Comparison of ENCODE assay signal across 10 mouse cellular contexts in the genomic region with DNA sequence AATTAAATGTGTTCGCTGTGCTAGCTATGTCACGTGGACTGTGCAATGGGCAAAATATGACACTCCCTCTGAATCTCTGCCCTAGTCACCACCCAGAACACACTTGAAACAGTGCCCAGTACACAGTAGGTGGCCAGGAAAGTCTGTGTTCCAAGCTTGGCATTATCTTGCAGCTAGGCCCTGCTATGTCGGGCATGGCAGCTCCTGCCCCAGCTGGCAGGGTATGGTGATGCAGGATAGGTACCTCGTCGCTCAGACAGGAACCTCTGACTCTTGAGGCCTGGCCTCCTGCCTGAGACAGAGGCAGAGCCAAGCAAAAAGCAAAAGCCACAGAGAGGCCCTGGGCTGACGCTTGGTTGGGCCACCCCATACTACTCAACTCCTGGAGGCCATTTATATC. TPM values are rescaled to one million over a fixed set of nuclear protein-coding genes. Genes with fewer than 3 reads are reported as not detected.
DNase-seq lines count a peak whose midpoint lies in the region; ATAC-seq and TF ChIP-seq lines count a peak whose summit lies in the region.
"Had no signal": no experiment of that assay in that cellular context is flagged by ENCODE, and none has a peak within 500 bp of the region (broad histone marks: within the 10 kb centered on the region; RNA-seq: fewer than 3 reads in every experiment).

No protein-coding gene starts in this region.

- ATAC-seq in intestine, postnatal 0 days: no peak
- no peak for ATAC-seq in intestine, embryonic 16.5 days
- ATAC-seq in erythroblast, adult 5-6 weeks (replicated peaks; ENCODE audit: low FRiP score, poor library complexity, severe bottlenecking): no peak

- peaks cover 8% of the 10 kb centered on the region; the same call in 1 of the 2 replicates for H3K27me3 ChIP-seq in intestine, postnatal 0 days (replicated peaks; ENCODE audit: control insufficient read depth, insufficient read depth, low read length)
- peaks cover 15% of the 10 kb centered on the region for H3K27me3 ChIP-seq in intestine, embryonic 16.5 days (replicated peaks; ENCODE audit: control insufficient read depth, insufficient read depth, low read length)

- H3K4me3 ChIP-seq in intestine, postnatal 0 days (ENCODE audit: low read depth, low read length): no peak overlapping the region
- H3K4me3 ChIP-seq in intestine, embryonic 16.5 days (ENCODE audit: low read length): no peak overlapping the region
- H3K4me3 ChIP-seq in left cerebral cortex, adult 2 months: no peak overlapping the region

- TF ChIP-seq CTCF in intestine, postnatal 0 days (IDR thresholded peaks at IDR 0.05; ENCODE audit: low read depth): peak; percentile 18; the same call in 1 of the 2 replicates
- TF ChIP-seq CTCF in left cerebral cortex, adult 2 months (IDR thresholded peaks at IDR 0.05): no peak; the same call in 1 of the 2 replicates

- intact Hi-C loops in left cerebral cortex, adult 2 months (cut with DNase I): no loop called here

- WGBS in intestine, postnatal 0 days: 76% methylated on average over 6 of the region's 6 CpGs
- WGBS in intestine, embryonic 16.5 days: 73% methylated on average over 6 of the region's 6 CpGs

- no peaks in the 10 kb centered on the region for H3K9me3 ChIP-seq in intestine, postnatal 0 days (ENCODE audit: control insufficient read depth)
- H3K9me3 ChIP-seq in intestine, embryonic 16.5 days (ENCODE audit: control insufficient read depth, low read length): no peaks in the 10 kb centered on the region

- peak; percentile 35 for DNase-seq in NIH3T3 (ENCODE audit: low read depth)
- DNase-seq in cerebellum, adult 9-10 months: peak; percentile 94
- DNase-seq in heart, adult 9 months (ENCODE audit: low spot score in 2 of 2): peak; percentile 84
- DNase-seq in urinary bladder, adult 18-20 months (ENCODE audit: low spot score in 2 of 2): no peak
- DNase-seq in left cerebral cortex, adult 2 months (ENCODE audit: extremely low spot score in 1 of 2, low spot score in 2 of 2): no peak
- DNase-seq: retina, postnatal 1 day; thymus, postnatal 25 days had no signal

- H3K9ac ChIP-seq in intestine, postnatal 0 days (ENCODE audit: low read depth, low read length): no peak overlapping the region
- no peak overlapping the region for H3K9ac ChIP-seq in intestine, embryonic 16.5 days (ENCODE audit: low read depth, low read length)

- no peak overlapping the region for H3K4me2 ChIP-seq in intestine, postnatal 0 days (replicated peaks; ENCODE audit: low read depth)
- H3K4me2 ChIP-seq in intestine, embryonic 16.5 days (ENCODE audit: low read depth, low read length): no peak overlapping the region

- no peak overlapping the region for H3K27ac ChIP-seq in intestine, postnatal 0 days (ENCODE audit: low read depth, low read length)
- H3K27ac ChIP-seq in intestine, embryonic 16.5 days (ENCODE audit: low read length): no peak overlapping the region
- H3K27ac ChIP-seq in left cerebral cortex, adult 2 months: no peak overlapping the region

- no peaks in the 10 kb centered on the region for H3K36me3 ChIP-seq in intestine, postnatal 0 days (ENCODE audit: control insufficient read depth, insufficient read depth)
- H3K36me3 ChIP-seq in intestine, embryonic 16.5 days (ENCODE audit: control insufficient read depth, insufficient read depth, low read length): no peaks in the 10 kb centered on the region

- peaks cover 4% of the 10 kb centered on the region; the same call in 1 of the 2 replicates for H3K4me1 ChIP-seq in intestine, postnatal 0 days (replicated peaks; ENCODE audit: control insufficient read depth, insufficient read depth, low read length)
- peaks cover 18% of the 10 kb centered on the region for H3K4me1 ChIP-seq in intestine, embryonic 16.5 days (ENCODE audit: control insufficient read depth, insufficient read depth, low read length)

RNA-seq across cellular contexts. Expression of a gene that starts 57.9 kb away (rescaled TPM):
- 6.1 and 6.9 TPM in 2 replicates for polyA plus RNA-seq in intestine, postnatal 0 days (2015; fragmentation: Nextera tagmentation; extraction: Ambion mirVana)
- polyA plus RNA-seq in intestine, embryonic 16.5 days (2015; fragmentation: Nextera tagmentation; extraction: Ambion mirVana): 6.6 and 6.8 TPM in 2 replicates
- 5.6 and 6.9 TPM in 2 replicates for total RNA-seq in erythroblast, adult 5-6 weeks (2015; ENCODE audit: low replicate concordance)
- 6.3 and 9.5 TPM in 2 replicates for total RNA-seq in erythroblast, adult 5-6 weeks (2017; ENCODE audit: low replicate concordance)
- 10 to 100 TPM; 58.5 to 62.9 TPM for total RNA-seq in left cerebral cortex, adult 2 months (2021)

Comparison
In these comparisons a context has a peak if more than half of its experiments do, and no peak if none do; other contexts are left out.
1. DNase-seq: peak in NIH3T3 (single experiment), cerebellum, adult 9-10 months (single experiment) and heart, adult 9 months (2 of 2); none in urinary bladder, adult 18-20 months (0 of 2) and left cerebral cortex, adult 2 months (0 of 2).
2. RNA of a gene that starts 57.9 kb away (total RNA-seq): 58.5 to 62.9 TPM in left cerebral cortex, adult 2 months; 5.6 to 9.5 TPM in erythroblast, adult 5-6 weeks; every median in the first group is over 4 times any median in the second.